Mouse (Mus musculus) hindbrain, embryonic 11.5 days (tissue): ENCODE measurements around the gene Neu3. TPM values are rescaled to one million over a fixed set of nuclear protein-coding genes. Genes with fewer than 3 reads are reported as not detected.
A peak's percentile ranks its signal among the peaks of the same experiment; 100 is the strongest.

ENCODE experiments used
- ATAC-seq: fragments of 200-750 bp; cut with Nextera tagmentation; 2 replicates; pipeline ENCODE4 v1.8.0; 2017; ENCODE audit warnings: mild to moderate bottlenecking, moderate TSS enrichment, moderate library complexity; ENCODE audit not compliant: low FRiP score
- DNase-seq: peaks from one replicate; pipeline ENCODE4 v3.0.0-alpha.2; 2015; ENCODE audit warnings: low spot score
- H3K27ac ChIP-seq: fragments of 300-500 bp; sonication (generic); 2 replicates; pipeline ENCODE4 v1.5.1; 2014; ENCODE audit warnings: mild to moderate bottlenecking, low read depth, low read length
- H3K27me3 ChIP-seq: fragments of 300-500 bp; sonication (generic); 2 replicates; pipeline ENCODE4 v1.6.1; 2014; ENCODE audit warnings: mild to moderate bottlenecking, low read length, moderate library complexity, mixed read lengths; ENCODE audit not compliant: control insufficient read depth, insufficient read depth
- H3K36me3 ChIP-seq: fragments of 300-500 bp; sonication (generic); 2 replicates; pipeline ENCODE4 v1.6.1; 2014; ENCODE audit warnings: mild to moderate bottlenecking, low read length, moderate library complexity, mixed read lengths; ENCODE audit not compliant: control insufficient read depth, insufficient read depth
- H3K4me1 ChIP-seq: fragments of 300-500 bp; sonication (generic); replicated peaks from 2 replicates; pipeline ENCODE4 v1.6.1; 2014; ENCODE audit warnings: low read length, mixed read lengths; ENCODE audit not compliant: control insufficient read depth, insufficient read depth
- H3K4me2 ChIP-seq: fragments of 300-500 bp; sonication (generic); replicated peaks from 2 replicates; pipeline ENCODE4 v1.6.1; 2014; ENCODE audit warnings: mild to moderate bottlenecking, low read depth, low read length
- H3K4me3 ChIP-seq: fragments of 300-500 bp; sonication (generic); 2 replicates; pipeline ENCODE4 v1.5.1; 2014; ENCODE audit warnings: low read depth, low read length
- H3K9ac ChIP-seq: fragments of 300-500 bp; sonication (generic); 2 replicates; pipeline ENCODE4 v1.6.1; 2014; ENCODE audit warnings: low read depth, low read length
- H3K9me3 ChIP-seq: fragments of 300-500 bp; sonication (generic); 2 replicates; pipeline ENCODE4 v1.6.1; 2016; ENCODE audit warnings: low read length; ENCODE audit not compliant: control insufficient read depth
- WGBS: fragments of 180-500 bp; shearing (Covaris S2); extraction: QIAGEN DNeasy Blood & Tissue Kit; methylation state at CpG from one replicate; pipeline ENCODE4 v1.1.7; 2014; 5-methylcytosine and 5-hydroxymethylcytosine counted together
- polyA plus RNA-seq: library from polyadenylated mRNA; unstranded; fragments of >200 nt; fragmentation: Nextera tagmentation; extraction: Ambion mirVana; gene quantifications from 2 replicates; pipeline ENCODE4 v1.2.1, GENCODE M21; 2014

The Neu3 gene
- polyA plus RNA-seq, 1 experiment from 2014 or later: 2.1 TPM

- H3K9ac ChIP-seq: peak within 1 kb of the TSS; percentile 91
- no peaks in the 10 kb centered on the region; the same call in none of the 2 replicates for H3K36me3 ChIP-seq
- peak within 1 kb of the TSS; percentile 84 for H3K4me3 ChIP-seq
- no peaks in the 10 kb centered on the region for H3K27me3 ChIP-seq
- H3K27ac ChIP-seq: no peak within 1 kb of the TSS
- no peaks in the 10 kb centered on the region for H3K9me3 ChIP-seq
- 2% methylated on average over 42 of the region's 42 CpGs for WGBS
- H3K4me1 ChIP-seq: peaks cover 3% of the 10 kb centered on the region
- DNase-seq (peak; percentile 98), ATAC-seq (peak; percentile 98)
- peak within 1 kb of the TSS; percentile 60 for H3K4me2 ChIP-seq
Measured at GRCm38 (mm10) chr7:99858813-99859585, 30.8 kb upstream of the Neu3 start, which contains the start of gene Xrra1. Gene Xrra1, plus strand, starts transcription at chr7:99859116.

GRCm38 (mm10) chr7:99858175-99858812, 30.1 kb upstream of the Neu3 start:
- Histone ChIP-seq H3K4me3 (peak overlapping the region; percentile 84), H3K27me3 (no peaks in the 10 kb centered on the region), H3K9me3 (no peaks in the 10 kb centered on the region), H3K4me1 (peaks cover 3% of the 10 kb centered on the region), H3K4me2 (peak overlapping the region; percentile 59), H3K9ac (peak overlapping the region; percentile 91), H3K36me3 (peaks cover 3% of the 10 kb centered on the region), H3K27ac (no peak overlapping the region)
- ATAC-seq (peak; percentile 62), DNase-seq (no peak)
- 2% methylated on average over 19 of the region's 19 CpGs for WGBS

- Histone ChIP-seq H3K27ac (no peak overlapping the region), H3K9me3 (no peaks in the 10 kb centered on the region), H3K27me3 (no peaks in the 10 kb centered on the region), H3K4me3 (no peak overlapping the region), H3K36me3 (peaks cover 3% of the 10 kb centered on the region), H3K9ac (no peak overlapping the region), H3K4me2 (no peak overlapping the region), H3K4me1 (peaks cover 3% of the 10 kb centered on the region)
- ATAC-seq: no peak
- no peak for DNase-seq
- WGBS: 95% methylated on average over 14 of the region's 14 CpGs
Measured at GRCm38 (mm10) chr7:99856266-99856861, 28.1 kb upstream of the Neu3 start.

- Histone ChIP-seq H3K4me1 (peaks cover 3% of the 10 kb centered on the region), H3K27me3 (no peaks in the 10 kb centered on the region), H3K9ac (no peak overlapping the region), H3K9me3 (no peaks in the 10 kb centered on the region), H3K36me3 (peaks cover 3% of the 10 kb centered on the region), H3K4me2 (no peak overlapping the region), H3K4me3 (no peak overlapping the region), H3K27ac (no peak overlapping the region)
- no peak for ATAC-seq
- 84% methylated on average over 4 of the region's 4 CpGs for WGBS
- DNase-seq: no peak
Measured at GRCm38 (mm10) chr7:99854311-99854710, 26.1 kb upstream of the Neu3 start.

- peaks cover 3% of the 10 kb centered on the region for H3K4me1 ChIP-seq
- no peak overlapping the region for H3K27ac ChIP-seq
- H3K36me3 ChIP-seq: peaks cover 3% of the 10 kb centered on the region
- H3K9me3 ChIP-seq: no peaks in the 10 kb centered on the region
- ATAC-seq (no peak), DNase-seq (no peak)
- 91% methylated on average over 7 of the region's 7 CpGs for WGBS
- no peak overlapping the region for H3K4me3 ChIP-seq
- H3K9ac ChIP-seq: no peak overlapping the region
- H3K27me3 ChIP-seq: no peaks in the 10 kb centered on the region
- H3K4me2 ChIP-seq: no peak overlapping the region
Measured at GRCm38 (mm10) chr7:99853350-99853749, 25.1 kb upstream of the Neu3 start.

- H3K36me3 ChIP-seq: peaks cover 3% of the 10 kb centered on the region
- 89% methylated on average over 6 of the region's 6 CpGs for WGBS
- ATAC-seq: no peak
Measured at GRCm38 (mm10) chr7:99851618-99852017, 23.4 kb upstream of the Neu3 start.

GRCm38 (mm10) chr7:99851121-99851520, 22.9 kb upstream of the Neu3 start:
- H3K27me3 ChIP-seq: no peaks in the 10 kb centered on the region
- 57% methylated on average over 1 of the region's 1 CpGs for WGBS
- no peak overlapping the region for H3K4me2 ChIP-seq
- peaks cover 5% of the 10 kb centered on the region for H3K36me3 ChIP-seq
- DNase-seq (no peak), ATAC-seq (no peak)
- no peaks in the 10 kb centered on the region for H3K9me3 ChIP-seq
- no peak overlapping the region for H3K4me3 ChIP-seq
- no peak overlapping the region for H3K27ac ChIP-seq
- H3K4me1 ChIP-seq: no peaks in the 10 kb centered on the region
- no peak overlapping the region for H3K9ac ChIP-seq

More at GRCm38 (mm10) chr7:99851618-99852017, 23.4 kb upstream of the Neu3 start:
- H3K27ac ChIP-seq: no peak overlapping the region
- no peaks in the 10 kb centered on the region for H3K9me3 ChIP-seq
- H3K9ac ChIP-seq: no peak overlapping the region
- DNase-seq: no peak
- no peaks in the 10 kb centered on the region for H3K4me1 ChIP-seq
- H3K27me3 ChIP-seq: no peaks in the 10 kb centered on the region
- H3K4me3 ChIP-seq: no peak overlapping the region
- H3K4me2 ChIP-seq: no peak overlapping the region

- H3K4me2 ChIP-seq: no peak overlapping the region
- no peaks in the 10 kb centered on the region for H3K4me1 ChIP-seq
- H3K27me3 ChIP-seq: no peaks in the 10 kb centered on the region
- H3K9me3 ChIP-seq: no peaks in the 10 kb centered on the region
- peaks cover 5% of the 10 kb centered on the region for H3K36me3 ChIP-seq
- H3K9ac ChIP-seq: no peak overlapping the region
- no peak for DNase-seq
- H3K4me3 ChIP-seq: no peak overlapping the region
- H3K27ac ChIP-seq: no peak overlapping the region
- no peak for ATAC-seq
- 86% methylated on average over 5 of the region's 5 CpGs for WGBS
Measured at GRCm38 (mm10) chr7:99850534-99850933, 22.3 kb upstream of the Neu3 start.
